Mouse (Mus musculus): Measurements from ENCODE around the gene Smg9.

The Smg9 gene

DNA sequence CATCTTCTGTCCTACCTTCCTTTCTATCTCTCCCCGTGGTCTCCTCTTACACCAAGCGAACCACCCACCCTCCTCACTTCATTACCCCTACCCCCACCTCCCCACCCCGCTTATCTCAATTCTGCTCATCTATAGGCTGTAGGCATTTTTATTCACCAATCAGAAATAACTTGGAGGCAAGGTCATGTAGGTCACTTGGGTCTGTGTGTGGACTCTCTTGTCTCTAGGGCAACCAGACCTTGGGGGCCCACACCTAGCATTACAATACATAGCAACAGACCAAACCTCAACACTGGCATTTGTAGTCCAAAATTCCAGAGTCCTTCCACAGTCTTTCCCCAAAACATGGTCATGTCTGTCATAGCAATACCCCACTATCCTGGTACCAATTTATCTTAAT is 11.4 kb downstream of the Smg9 start:
- no peak for DNase-seq

DNA sequence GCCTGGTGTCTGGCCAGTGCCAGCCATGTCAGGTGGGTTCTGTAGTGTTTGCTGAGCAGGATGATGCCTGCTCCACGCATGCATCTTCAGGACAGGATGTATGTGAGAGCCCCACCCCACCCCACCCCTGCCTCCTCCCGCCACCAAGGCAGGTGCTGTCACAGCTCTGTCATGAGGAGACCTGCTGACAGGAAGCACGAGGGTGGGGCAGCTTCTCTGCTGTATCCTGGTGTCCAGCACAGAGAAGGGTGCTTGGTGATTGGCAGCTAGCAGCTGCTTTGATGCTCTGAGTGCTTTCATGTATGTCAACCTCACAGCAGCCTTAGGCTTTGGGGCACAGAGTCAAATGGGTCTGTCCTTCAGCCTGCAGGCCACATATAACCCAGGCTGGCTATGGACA is 14.2 kb downstream of the Smg9 start:
- DNase-seq = no peak

DNA sequence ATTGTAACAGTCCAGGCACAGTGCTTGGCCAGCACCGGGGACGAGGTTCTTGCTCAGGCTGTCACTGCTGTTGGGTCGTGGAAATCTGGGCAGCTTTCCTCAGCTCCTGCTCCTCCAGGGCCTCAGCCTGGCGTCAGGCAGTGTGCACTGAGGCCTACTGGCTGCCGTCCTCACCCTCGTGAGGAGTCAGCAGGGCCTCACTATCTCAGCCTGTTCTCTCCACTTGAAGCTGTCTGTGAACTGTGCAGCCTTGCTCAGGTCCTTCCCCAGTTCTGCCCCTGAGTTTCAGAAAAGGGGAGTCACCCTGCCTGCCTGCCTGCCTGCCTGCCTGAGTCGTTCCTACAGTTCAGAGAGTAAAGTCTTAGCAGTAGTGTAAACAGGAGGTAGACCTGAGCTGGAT is 15.8 kb downstream of the Smg9 start:
- DNase-seq = no peak

DNA sequence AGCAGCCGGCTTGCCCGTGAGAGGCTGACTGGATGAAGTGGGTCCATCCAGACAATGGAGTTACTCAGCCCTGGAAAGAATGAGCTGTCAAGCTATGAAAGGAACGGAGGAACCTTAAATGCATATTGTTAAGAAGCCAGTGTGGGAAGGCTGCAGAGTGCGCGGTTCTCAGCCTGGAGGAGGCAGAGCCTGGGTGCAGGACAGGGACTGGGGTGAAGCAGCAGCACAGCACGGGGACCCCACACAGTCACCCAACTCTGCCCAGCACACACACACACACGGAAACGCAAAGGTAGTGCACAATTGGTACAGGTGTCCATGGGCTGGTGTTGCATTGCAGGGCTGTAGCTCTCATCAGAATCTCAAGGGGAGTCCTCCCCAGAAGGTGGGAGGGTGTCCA is 20.2 kb downstream of the Smg9 start:
- no peak for DNase-seq

GRCm38 (mm10) chr7:24421648-24422047 is 22.2 kb downstream of the Smg9 start:
- DNase-seq = no peak

DNA sequence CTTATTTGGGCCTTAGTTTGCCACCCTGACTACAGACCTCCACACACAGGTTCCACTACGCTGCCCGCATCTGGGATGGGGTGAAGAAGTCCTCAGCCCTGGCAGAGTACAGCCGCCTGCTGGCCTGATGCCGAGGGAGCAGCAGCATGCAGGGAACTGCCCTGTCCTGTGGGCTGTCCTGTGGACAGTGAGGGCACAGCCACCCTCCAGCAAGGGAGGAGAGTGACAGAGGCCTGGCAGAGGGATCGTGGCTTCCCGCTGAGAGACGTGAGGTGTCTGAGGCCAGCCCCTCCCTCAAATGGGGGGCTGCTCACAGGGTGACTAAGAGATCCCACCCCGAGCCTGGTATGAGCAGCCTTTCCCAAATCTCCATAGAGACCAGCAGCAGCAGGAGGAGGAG is 22.8 kb downstream of the Smg9 start:
- DNase-seq = peak; percentile 12 to 34

GRCm38 (mm10) chr7:24423107-24423763 is 23.8 kb downstream of the Smg9 start:
- no peak for DNase-seq

GRCm38 (mm10) chr7:24423956-24424732 is 24.7 kb downstream of the Smg9 start:
- peak in 1 of 2 experiments; percentile 14 for DNase-seq

GRCm38 (mm10) chr7:24425919-24426318 is 26.5 kb downstream of the Smg9 start:
- DNase-seq = no peak

- DNase-seq = no peak
Observed at GRCm38 (mm10) chr7:24427168-24427567, 27.7 kb downstream of the Smg9 start.

DNA sequence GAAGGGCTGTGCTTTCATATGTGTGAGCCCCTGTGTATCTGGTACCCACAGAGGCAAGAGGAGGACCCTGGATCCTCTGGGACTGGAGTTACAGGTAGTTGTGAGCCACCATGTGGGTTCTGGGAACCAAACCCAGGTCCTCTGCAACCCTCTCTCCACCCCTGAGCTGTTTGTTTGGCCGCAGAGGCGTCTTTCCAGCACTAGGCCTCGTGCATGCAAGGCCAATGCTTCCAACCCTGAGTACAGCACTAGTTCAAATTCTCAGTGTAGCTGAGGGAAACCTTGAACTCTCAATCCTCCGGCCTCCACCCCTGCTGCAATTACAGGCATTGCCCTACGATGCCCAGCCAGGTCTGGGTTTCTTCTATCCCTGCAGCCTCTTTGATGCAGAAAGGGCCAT is 29.3 kb downstream of the Smg9 start:
- DNase-seq = no peak

GRCm38 (mm10) chr7:24429413-24430112 is 30.1 kb downstream of the Smg9 start:
- DNase-seq = no peak

DNA sequence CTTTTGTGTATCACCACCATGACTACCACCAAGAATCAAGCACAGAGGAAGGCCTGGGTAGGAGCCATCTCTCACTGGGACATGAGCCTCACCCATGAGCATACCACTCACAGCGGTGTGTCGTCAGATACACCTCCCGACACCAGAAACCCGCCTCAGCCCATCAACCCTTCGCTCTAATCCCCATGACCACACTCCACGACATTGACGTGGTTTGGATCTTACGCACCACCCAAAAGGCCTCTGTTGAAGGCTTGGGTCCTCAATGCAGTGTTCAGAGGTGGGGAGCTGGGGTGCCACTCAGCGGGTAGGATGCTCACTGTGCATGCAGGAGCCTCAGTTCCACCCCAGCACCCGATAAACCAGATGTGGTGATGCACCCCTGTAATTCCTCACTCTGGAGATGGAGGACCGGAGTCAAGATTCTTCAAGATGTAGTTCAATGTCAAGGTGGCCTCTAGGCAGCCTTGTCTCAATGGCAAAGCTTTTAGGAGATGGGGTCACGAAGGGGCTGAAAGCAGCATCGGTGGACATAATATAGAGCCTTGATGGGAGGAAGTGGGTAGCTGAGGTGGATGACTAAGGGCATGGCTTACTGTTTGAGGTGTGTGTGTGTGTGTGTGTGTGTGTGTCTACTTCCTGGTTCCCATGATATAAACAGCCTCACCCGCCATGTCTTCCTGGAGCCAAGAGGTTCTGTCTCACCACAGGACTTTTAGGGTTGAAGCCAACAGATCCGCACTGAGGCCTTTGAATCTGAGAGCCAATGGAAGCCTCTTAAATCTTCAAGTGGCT is 31.3 kb downstream of the Smg9 start:
- no peak for DNase-seq

DNA sequence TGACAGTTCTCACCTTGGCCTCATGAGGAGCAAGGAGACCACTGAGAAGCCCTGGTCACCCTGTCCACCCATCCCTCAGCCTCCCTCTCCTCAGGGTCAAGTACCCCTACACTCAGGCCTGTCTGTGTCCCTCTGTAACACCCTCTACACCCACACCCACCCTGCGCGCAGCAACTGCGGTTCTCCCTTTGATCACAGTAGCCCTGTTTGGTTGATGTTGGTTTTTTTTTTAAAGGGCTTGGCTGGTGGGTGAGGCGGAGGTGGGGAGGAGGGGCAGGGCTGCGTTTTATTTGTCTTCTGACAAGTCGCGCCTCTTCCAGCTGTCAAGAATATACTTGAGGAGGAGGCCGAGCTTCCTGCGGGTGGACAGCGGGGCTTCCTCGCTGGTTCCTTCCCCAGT is 32.3 kb downstream of the Smg9 start:
- no peak for DNase-seq

GRCm38 (mm10) chr7:24435305-24435704 is 35.9 kb downstream of the Smg9 start:
- no peak for DNase-seq

- DNase-seq = no peak
Observed at GRCm38 (mm10) chr7:24437981-24438380, 38.6 kb downstream of the Smg9 start.

DNA sequence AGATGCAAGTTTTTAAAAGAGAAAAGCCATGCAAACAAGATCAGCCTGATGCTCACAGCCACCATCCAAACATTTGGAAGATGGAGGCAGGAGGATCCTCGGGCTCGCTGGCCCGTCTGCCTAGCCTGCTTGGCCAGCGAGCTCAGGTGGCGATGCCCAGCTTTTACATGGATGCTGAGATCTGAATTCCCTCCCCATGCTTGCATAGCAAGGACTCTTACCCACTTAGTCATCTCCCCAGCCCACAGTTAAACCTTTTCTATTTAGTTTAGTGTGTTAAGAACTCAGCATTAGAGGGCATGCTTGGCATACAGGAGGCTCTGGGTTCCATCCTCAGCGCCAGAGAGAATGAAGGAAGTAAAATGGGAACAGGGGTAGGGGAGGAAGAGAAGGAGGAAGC is 39.8 kb downstream of the Smg9 start:
- no peak for DNase-seq

- DNase-seq = no peak
Observed at GRCm38 (mm10) chr7:24439891-24440290, 40.5 kb downstream of the Smg9 start.

GRCm38 (mm10) chr7:24441785-24442184 is 42.4 kb downstream of the Smg9 start:
- DNase-seq = peak; percentile 55 to 74

DNA sequence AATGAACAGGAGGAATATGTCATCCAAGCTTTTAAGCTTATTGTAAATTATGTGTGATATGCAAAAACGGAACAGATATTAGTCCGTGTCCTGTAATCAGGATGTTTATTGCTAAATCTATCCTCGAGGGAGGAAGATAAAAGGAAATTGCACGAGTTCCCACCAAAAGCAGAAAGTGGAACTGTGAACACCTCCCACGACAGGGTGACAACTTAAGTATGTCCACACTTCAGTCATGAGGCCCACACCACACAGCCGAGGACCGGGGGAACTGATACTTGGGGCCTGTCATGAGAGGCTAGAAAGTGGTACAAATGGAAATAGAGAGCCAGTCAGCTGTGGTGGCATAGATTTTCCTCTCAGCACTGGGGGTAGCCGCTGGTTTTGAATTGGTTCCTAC is 42.9 kb downstream of the Smg9 start:
- no peak for DNase-seq

- no peak for DNase-seq
Observed at GRCm38 (mm10) chr7:24445266-24445926, 46.0 kb downstream of the Smg9 start.

DNA sequence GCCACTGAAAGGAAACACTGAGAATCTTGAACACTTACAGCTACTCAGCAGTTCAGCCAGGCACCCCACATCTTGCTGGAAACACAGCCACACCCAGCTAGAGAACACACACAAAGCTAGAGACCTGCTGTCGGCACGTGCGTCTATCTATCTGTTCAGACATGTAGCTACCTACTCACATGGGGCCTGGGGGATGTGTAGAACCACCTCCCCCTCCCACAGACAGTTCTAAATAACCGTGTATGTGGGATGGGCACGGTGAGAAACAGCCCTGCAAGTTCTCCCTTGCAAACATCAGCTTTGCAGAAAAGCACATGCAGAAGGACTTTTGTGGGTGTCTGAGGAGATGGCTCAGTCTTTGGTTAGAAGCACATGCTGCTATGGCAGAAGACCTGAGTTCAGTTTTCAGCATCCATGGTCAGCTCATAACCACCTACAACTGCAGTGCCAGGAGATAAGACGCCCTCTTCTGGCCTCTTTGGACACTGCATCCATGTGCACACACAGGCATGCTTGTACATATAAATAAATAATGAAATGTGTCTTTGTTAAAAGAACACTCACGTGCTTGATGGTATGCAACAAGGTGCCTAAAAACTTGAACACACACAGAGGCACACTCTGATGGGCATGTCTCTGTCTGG is 47.4 kb downstream of the Smg9 start:
- DNase-seq = no peak

Data from kidney, adult 8-10 months (tissue).